Mouse (Mus musculus) yolk sac, embryonic 10.5 days (tissue): ENCODE measurements around the gene Rock2.

Experiments
- DNase-seq: peaks from one replicate; pipeline ENCODE4 v3.0.0-alpha.2; 2017; ENCODE audit warnings: low spot score

The Rock2 gene

GRCm38 (mm10) chr12:16872006-16872405 lies 22.7 kb upstream of the Rock2 start:
- DNase-seq: no peak

- DNase-seq: no peak
Measured at GRCm38 (mm10) chr12:16872926-16873464, 21.7 kb upstream of the Rock2 start.

DNA sequence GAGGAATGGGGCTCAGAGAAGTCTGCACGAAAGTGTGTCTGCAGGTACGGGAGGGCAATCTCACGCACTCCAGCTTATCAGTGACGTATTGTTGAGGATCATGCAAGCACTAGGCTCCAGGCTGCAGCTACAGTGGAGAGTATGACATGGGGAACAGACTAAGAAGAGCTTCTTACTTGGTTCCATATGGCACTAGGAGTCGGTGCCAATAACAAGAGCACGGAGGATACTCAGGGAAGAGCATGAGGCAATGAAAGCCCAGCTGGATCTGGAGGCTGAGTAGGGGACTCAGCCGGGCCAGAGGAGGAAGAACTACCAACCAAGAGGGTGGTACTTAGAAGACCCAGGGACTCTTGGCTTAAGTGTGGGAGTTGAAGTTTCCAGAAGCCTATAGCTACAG lies 21.1 kb upstream of the Rock2 start:
- DNase-seq: no peak

DNA sequence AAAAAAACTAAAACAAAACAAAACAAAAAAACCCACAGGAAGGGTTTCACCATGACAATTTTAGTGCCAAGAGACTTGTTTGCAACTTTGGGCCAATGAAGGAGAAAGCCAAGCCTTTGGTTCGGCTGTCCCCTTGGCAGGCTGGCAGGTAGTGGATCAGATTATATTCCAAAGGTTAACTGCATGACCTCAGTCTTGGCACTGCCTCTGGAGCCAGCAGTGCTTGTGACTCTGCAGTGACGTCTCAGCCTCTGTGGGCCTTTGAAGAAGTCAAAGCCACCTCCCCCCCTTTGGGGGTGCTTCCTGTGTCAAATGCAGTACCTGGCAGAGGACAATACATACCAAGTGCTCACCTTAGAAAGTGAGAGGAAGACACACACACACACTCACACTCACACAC lies 20.6 kb upstream of the Rock2 start:
- no peak for DNase-seq

DNA sequence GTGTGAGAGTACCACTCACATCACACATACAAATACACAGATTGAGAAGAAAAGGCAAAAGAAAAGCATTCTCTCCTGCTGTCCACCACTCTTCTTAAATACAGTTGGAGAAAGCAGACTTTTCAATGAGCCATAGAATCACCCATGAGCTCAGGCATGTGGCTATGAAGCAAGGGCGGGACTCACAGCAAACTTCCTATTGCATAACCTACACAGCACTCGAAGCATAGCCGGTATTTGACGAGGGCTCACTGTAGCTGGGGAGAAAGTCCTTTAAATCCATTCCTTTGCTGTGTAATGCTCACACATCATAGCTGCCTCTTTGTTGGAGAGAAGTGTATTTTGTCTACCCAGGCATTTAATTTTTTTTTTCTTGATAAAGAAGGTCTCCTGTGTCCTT lies 19.4 kb upstream of the Rock2 start:
- DNase-seq: peak; percentile 43

DNA sequence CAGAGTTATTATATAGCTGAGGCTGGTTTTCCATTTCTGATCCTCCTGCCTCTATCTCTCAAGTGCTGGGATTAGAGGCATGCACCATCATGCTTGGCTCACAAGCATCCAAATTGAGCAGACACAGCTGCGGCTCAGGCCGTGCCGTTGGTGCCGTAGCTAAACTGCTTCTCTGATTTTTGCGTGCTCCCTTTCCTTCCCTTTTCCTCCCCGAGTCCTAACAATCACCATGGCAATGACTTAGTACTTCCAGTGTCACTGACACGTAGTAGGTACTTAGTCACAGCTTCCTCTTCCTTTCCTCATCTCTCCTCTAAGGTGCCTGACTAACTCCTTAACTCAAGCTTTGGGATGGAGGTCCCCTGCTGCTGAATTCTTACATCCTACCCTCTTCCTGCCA lies 19.0 kb upstream of the Rock2 start:
- DNase-seq: no peak

- peak; percentile 51 for DNase-seq
Measured at GRCm38 (mm10) chr12:16876667-16877066, 18.0 kb upstream of the Rock2 start.

DNA sequence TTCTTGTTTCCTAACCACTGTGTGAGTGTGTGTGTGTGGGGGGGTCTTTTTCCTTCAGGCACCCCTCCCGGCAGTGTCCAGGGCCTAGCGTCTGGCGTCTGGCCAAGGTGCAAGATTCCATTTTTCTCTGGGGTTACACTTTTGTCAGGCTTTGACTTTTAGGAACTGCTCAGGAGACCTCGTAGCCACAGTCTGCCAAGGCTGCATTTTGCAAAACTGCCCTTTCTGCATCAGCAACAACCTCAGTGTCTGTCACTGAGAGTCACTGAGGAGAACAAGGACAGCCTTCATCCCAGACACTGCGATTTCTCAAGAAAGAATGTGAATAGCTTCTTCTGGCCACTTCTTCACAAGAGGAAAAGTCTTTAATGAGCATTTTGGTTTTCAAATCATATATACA lies 17.6 kb upstream of the Rock2 start:
- DNase-seq: no peak

DNA sequence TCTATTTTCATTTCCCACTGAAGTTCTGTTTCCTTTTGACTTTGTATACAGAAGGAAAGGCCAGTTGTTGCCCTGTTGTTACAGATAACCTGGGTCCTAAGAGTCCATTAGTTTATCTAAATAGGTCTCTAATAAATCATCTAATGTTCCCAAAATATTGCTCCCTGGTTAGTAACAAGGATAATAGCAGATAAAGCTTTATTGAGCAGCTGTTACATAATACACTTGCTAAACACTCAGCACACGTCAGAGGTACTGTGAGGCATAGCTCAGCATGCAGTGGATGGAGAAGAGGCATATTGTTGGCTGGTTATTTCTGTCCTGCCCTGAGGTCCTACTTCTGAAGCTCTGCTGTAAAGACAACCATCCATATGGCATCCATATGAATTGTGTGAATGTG lies 17.0 kb upstream of the Rock2 start:
- no peak for DNase-seq

DNA sequence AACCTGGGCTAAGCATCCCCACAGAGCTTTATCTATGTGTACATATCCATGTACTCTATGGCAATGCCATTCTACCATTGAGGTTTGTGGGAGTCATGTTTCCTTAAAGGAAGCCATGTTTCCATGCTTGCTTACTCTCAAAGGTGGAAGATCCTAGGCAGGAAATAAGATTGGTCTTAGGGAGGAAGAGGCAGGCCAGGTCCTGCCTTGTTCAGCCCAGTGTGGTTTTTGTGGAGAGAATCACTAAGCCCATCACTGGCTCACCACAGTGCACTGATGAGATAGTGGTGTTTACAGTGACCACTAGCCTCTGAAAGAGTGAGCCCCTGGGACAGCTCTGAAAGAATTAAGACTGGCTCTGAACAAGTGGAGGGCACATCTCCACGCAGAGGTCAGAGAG lies 15.3 kb upstream of the Rock2 start:
- DNase-seq: no peak

DNA sequence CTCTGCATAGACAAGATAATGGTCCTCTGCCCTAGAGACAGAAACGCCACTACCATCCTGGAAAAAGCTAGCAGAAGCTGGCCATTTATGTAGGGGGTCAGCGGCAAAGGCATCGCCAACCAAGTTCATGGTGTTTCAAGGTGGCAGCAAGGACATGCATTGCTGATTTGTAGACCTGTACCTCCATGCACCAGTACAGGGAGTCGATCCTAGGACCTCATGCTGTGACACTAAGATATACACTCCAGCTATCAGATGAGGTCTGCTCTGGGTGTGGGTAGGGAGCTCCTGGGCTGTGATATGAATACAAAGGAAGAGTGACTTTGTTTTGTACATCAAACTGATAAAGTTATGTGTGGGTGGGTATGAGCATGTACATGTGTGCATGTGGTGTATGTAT lies 14.6 kb upstream of the Rock2 start:
- DNase-seq: no peak

DNA sequence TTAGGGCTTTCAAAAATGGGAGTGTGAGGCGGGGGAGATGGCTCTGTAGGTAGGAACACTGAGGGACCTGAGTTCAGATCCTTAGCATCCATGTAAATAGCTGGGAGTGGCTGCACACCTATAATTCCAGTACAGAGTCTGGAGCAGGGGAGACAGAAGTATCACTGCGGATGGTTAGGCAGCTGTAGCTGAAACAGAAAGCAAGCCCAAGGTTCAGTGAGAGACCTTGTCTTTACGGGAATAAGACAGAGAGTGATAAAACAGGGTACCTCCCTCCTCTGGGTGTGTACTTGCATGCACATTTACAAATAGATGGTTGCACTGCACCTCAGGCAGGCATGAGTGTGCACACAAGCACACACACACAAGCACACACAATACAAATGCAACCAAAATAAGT lies 12.3 kb upstream of the Rock2 start:
- DNase-seq: no peak

DNA sequence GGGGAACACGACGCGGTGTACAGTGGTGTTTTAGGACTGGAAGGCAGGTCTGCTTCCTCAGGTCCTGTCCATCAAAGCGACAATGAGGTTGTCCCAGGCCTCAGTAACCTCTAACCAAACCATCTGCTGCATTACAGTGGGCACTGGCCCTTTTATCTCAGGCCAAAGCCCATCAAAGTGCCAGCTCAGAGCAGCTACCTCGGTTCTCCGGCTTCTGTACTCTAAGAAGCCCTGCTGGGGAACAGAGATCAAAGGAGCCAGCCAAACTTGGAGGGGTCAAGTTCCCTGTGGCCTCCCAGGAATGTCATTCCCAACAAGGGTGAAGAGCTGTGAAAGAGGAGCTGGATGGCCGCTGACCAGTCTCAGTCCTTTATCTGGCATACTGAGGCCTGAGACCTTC lies 11.6 kb upstream of the Rock2 start:
- no peak for DNase-seq

- DNase-seq: no peak
Measured at GRCm38 (mm10) chr12:16884534-16884933, 10.2 kb upstream of the Rock2 start.

- no peak for DNase-seq
Measured at GRCm38 (mm10) chr12:16886354-16886753, 8.3 kb upstream of the Rock2 start.

- no peak for DNase-seq
Measured at GRCm38 (mm10) chr12:16893039-16893438, 1.7 kb upstream of the Rock2 start.

- no peak for DNase-seq
Measured at GRCm38 (mm10) chr12:16893656-16894395, 869 bp upstream of the Rock2 start.

- peak; percentile 65 for DNase-seq
Measured at GRCm38 (mm10) chr12:16895221-16895928, 680 bp downstream of the Rock2 start.

- DNase-seq: no peak
Measured at GRCm38 (mm10) chr12:16896073-16896789, 1.5 kb downstream of the Rock2 start.

- no peak for DNase-seq
Measured at GRCm38 (mm10) chr12:16897225-16897624, 2.5 kb downstream of the Rock2 start.

DNA sequence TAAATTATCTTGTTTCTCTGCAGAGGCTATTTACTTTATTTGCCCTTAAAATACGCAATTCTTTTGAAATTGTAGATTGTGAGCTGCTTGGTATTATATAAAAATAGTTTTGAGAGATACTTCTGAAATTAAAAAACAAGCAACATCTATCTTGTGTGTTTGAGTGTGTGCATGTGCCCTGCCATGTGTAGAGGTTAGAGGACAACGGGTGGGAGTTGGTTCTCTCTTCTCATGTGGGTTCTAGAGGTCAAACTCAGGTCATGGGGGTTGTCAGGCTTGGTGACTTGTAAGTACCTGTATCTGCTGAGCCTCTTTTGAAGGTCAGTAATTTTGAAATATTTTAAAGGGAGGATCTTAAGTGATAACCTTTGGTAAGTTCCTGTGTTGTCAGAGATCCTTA lies 3.5 kb downstream of the Rock2 start:
- DNase-seq: no peak

- no peak for DNase-seq
Measured at GRCm38 (mm10) chr12:16898790-16899189, 4.1 kb downstream of the Rock2 start.
